Mouse (Mus musculus) ES-E14 (cell line): ENCODE data around the gene Gper1.

Experiments used
- CHD2 ChIP-seq: IDR thresholded peaks from 2 replicates; pipeline ENCODE4 v1.6.1; 2014; ENCODE audit warnings: mild to moderate bottlenecking, low read depth, low read length, inconsistent platforms
- HCFC1 ChIP-seq: IDR thresholded peaks from 2 replicates; pipeline ENCODE4 v1.6.1; 2012; ENCODE audit warnings: low read length, inconsistent platforms, borderline replicate concordance; ENCODE audit not compliant: insufficient read depth
- MAFK ChIP-seq: IDR thresholded peaks from 2 replicates; pipeline ENCODE4 v1.6.1; 2014; ENCODE audit warnings: mild to moderate bottlenecking, low read depth, low read length, inconsistent platforms; ENCODE audit not compliant: insufficient read depth

DNA sequence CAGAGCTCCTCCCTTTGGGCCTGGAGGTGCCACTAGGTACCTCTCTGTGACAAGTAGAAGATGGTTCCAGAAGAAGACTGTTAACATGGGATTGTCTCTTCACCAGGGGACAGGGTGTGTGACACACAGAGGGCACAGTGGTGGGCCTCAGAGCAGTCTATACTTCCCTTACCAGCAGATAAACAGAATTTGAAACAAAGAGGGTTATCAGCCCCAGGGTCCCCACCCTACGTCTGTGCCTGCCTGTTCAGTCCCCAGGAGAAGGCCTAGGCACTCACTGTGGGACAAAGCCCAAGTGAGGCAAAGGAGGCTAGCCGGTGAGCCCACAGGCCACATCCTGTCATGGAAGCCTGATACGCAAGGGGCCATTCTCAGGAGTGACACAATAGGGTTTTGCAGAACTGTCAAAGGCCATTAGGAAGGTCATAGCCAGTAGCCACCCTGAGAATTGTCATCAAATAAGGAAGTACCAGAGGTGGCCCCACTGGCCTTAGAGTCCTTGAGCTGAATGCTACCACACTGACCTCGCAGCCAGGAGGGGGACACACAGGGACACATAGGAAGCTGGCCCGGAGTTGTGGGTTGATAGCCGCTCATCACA is 18.1 kb upstream of the Gper1 start, which contains the start of gene C130050O18Rik:
- TF ChIP-seq MAFK (no peak), CHD2 (no peak), HCFC1 (no peak)
